Mouse (Mus musculus) urinary bladder, postnatal 4 days (tissue): ENCODE results near the gene Reln.

Experiments used
- DNase-seq, 2 experiments: peaks; one replicate each; pipeline ENCODE4 v3.0.0; 2021 to 2022; ENCODE audit warnings: low spot score in 2 of 2

Reln gene

DNA sequence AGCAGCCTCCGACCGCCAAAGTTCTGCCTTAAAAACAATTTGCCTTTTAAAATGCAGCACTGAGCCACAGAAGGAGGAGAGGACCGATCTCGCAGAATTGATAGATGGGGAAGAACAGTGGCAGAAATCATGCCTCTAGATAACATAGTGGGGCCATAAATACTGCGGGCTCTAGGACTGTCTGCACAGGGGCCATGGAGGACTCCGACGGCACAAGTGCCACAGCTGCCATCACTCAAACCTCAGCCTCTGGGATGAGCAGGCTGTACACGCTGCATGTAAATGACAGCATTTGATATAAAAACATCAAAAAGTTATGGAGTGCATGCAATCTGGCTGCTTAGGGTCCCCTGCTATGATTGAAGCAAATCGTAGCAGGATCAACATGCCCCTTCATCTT, 227.6 kb downstream of the Reln start:
- no peak for DNase-seq

DNA sequence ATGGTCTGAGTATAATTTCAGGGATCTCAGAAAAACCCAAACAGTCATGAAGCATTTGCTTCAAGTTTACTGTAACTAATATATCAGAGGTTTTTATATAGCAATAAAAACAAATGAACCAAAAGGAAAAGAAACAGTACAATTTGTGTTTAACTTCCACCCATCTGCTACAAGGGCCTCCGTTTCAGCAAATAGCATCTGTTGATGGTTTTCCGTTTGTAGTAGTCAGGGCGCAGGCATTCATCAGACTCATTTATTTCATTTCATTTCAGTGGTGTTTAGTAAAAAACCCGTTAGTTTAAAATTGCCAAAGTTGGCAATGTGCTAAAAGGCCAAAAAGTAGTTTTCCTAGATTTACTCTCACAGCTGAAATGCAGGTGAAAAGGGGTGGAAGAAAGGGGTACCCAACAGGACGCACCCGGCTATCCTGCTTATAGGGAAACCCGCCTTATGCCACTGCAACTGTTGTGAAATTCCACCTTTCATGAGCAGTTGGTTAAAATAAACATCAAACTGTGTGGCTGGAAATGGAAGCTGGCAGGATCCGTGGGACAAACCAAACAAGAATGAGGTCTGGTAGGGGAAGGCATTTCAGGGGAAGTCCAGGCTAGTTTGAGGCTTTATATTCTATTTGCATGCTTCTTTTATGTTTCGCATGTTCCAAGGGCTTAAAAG, 237.6 kb downstream of the Reln start:
- no peak for DNase-seq

DNA sequence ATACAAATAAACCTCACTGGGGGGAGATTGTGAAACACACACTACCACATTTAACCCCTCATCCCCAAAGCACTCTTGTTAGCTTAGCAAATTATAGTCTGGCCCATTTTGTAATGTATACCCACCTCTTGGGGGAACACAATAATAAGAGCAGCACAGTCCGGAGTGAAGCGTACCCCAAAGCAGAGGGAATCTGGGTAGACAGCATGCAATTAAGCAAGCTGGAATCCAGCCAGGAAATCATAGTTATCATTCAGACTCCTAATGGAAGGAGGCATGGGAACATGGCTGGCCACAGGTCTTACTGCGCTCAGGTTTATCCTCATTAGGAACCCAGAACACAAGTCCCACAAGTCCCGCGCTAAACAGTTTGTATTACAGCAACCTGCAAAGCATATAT, 249.5 kb downstream of the Reln start:
- no peak for DNase-seq

DNA sequence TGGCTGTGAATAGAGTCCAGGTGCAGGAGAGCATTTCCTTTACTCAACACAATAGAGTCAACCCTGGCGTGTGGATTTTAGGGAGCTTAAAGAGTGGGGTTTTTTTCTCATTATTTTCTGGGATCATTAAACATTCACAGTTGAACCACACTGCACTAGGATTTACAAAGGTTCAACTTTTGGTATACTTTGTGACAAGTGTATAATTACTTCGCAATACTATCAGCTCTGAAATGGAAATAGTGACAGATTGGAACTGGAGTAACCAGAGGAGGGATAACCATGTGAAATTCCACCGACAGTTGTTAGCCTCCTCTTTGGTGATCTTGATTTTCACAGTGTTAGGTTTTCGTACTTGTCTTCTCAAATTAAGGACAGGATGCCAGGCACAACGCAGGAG, 250.5 kb downstream of the Reln start:
- DNase-seq = no peak

DNA sequence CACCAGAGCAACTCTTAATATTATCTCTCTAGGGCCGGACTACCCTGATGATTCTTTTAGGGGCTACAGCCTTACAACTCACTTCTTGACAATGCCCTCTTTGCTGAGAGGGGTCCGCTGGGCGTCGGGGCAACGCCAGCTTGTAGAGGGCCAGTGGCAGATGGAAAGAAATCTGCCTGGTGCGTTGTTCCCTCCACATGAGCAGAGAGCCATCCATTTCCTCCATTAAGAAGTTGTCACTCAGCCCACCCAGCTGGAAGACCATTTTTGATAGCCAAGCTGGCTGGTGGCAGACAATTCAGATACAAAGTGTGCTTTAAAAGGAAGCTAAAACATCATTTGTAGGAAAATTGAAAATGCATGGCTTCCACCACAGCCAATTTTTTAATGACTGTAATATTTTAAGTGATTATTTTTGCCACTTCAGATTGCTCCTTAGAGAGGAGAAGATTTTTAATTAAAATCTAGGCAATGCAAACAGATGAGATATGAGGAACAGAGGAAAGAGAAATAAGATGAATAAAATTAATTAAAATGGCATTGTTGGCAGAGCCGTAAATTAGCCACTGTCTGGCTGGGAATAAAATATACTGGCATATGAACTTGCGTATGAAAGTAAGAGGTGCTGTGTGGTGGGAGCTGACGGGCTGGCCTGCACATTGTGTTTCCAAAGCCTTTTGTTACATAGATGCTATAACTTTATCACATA, 251.2 kb downstream of the Reln start:
- no peak for DNase-seq

DNA sequence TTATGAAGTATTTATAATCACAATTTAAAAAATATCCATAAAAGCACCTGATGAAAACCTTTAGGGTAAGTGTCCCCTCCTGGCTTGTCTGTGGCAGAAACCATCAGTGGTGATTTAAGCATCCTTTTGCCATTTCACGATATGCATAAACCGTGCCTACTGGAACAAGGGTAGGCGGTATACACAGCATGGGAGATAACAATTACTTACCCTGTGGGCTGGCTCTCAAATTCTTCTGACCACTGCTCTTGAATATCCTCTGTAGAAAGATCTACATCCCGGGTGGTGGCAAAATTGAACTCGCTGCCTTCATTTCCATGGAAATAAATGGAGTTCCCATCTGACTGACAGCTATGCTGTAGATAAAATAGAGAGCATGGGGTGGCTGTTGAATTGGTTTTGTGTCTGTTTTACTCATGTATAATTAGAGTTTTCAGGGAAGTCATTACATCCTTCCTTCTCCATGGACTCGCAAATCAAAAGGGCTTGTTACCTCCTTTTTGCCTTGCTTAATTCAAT, 264.0 kb downstream of the Reln start:
- DNase-seq = no peak

DNA sequence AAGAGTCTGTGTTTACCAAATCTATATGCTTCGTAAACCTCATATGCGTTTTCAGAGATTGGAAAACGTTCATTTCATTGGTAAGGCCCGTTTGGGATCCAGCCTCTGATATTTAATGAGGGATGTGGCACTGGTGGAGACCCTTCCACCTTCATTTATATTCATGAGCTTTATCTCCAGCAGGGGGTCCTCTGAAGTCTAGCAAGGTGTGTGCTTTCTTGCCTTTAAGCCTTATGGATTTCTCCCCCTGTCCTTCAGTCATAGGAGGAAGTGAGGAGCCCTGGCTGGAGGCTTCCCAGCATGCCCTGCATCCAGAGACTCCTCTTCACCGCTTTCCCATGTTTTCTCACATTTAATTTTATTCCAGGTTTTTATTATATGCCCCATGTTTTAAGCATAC, 269.5 kb downstream of the Reln start:
- no peak for DNase-seq

DNA sequence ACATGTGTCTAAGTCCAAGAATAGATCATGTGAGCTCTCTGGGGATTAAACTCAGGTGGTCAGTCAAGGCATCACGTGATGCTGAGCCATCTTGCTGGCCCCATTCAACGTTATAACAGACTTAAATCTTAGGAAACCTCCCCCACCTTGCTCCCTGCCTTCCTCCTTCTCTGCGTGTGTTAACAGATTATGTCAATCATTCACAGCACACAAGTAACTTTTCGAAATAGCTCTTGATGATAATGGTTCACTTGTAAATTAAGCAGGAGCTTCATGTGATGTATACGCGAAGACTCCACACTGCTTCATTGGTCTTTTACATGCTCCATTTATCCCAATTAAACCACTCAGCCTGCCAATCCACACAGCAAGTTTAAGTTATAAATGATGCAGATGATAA, 271.9 kb downstream of the Reln start:
- DNase-seq = no peak

DNA sequence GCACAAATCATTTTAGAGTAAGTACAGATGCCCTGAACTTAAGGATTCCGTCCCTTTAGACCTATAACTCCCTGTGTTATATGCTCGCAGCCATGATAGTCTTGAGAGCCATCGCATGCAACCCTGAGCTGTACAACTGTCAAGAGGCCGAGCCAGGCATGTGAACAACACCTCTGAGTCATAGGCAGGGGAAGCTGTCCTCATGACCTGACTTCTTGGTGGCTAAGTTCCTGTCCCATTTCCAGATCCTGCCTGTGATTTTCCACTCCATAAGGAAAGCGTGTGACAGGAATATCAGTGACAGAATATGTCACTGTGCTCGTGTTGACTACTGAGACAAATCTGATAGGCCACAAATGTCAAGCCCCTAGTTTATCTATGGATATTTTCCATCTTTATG, 285.3 kb downstream of the Reln start:
- DNase-seq = no peak

DNA sequence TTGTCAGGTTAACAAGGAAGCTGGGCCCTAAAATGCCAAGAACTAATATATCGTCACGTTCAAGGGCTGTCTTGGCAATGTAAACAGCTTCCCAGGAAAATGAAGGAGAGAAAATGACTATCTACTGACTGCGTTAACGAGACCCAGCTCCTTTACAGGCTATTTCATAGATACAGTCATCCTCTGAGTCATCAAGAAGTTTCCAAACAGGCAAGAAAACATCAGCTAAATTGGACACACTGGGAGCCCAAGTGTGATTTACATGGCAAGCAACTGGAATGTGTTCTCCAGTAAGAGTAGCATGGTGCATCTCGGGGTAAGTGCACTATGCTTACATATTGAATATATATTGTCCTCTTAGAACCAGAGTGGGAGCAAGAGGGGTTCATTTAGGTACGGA, 302.7 kb downstream of the Reln start:
- no peak for DNase-seq

DNA sequence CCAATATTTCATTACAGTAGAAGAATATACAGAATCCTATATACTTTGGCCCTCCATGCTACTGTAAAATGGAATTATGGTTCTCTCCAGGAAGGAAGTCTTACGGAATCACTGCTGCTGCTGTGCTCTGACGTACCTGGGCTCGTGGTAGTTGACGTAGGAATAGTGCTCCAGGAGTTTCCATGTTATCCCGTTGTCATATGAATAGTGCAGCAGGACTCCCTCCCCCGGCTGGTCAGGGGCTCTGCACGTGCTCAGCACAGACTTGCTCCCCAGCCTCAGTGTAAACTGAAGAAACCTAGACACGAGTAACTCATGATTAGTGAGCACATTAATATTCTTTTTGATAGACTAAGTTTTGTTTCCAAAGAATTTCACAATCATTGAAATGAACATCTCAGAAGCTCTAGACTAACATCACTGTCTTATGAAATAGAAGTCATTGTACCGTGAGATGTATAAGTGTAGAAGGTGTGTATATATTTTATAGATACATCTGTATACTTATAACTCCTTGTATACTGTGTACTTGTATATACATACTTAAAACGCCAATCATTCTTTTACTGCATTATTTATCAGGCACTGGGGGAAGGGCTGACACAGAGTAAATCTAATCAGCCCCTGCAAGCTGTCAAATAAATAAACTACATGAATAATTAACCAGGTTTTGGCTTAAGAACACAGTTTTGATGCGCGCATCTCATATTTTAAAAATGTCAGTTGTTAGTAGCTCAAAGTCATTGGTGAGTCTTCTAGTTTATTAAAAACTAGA, 304.9 kb downstream of the Reln start:
- no peak for DNase-seq

DNA sequence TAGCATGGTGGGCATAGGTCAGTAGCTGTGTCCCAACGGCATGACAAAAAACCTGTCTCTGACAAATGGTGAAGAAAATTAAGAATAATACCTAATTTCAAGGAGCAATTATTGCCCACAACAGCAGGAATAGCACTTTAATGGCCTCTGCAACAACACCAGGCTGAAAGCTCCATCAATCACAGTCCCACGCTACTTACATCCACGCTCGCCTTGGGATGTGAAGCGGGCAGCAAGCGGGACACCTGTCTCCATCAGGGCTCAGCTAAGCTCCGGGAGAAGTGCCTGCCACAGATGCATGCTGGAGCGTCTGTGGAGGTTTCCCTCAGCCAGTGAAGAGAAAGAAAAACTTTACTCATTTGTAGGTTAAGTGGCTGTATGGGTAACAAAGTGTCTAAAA, 309.3 kb downstream of the Reln start:
- DNase-seq = no peak

DNA sequence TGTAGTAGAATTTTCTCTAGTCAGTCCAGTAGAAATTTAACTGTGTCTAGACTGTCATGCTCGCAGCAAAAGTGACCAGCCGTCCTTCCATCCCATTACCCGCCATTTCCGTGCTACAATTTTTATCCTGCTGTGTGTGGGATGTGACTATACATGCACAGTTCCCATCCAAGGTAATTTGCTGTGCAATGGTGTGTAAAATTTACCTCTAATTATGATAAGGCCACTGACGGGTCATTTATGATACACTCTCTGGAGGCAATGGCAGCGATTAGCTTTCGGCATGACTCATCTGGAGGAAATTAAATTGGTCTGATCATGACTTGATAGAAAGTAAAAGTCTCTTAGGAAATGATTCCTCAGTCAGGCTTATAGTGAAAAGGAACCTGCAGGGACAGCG, 311.5 kb downstream of the Reln start:
- no peak for DNase-seq

DNA sequence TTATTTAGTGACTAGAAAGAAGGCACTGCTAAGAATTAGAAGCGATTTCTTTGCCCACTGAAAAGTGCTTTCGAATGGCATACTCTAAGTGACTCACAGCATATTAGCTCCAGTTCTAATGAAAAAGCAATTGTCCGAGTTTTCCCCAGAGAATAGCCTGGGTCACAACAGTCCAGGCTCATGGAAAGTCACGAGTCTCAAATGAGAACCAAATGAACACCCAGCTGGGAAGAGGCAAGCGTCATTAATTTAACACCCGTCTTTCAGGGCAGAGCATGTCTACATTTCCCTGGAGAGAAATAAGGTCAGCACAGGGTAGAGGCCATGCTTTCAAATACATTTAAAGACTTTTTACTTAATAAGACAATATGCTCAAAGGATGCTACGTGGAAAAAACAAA, 312.8 kb downstream of the Reln start:
- no peak for DNase-seq

DNA sequence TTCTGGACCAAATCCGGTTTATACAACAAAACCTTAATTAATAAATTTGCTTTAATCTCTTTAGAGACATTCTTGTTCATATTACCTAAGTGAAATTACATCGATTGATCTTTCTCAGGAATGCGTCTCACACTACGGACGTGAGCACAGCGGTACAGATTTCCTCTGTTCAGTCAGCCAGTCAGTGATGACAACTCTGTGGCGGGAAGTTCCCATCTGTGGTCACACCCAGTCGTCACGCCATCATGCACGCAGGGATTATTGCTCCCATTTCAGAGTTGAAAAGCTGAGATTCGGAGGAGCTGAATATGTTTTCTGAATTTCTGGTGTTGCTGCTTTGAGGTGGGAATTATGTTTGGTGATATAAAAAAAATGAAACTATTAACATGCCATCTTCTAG, 316.1 kb downstream of the Reln start:
- no peak for DNase-seq

DNA sequence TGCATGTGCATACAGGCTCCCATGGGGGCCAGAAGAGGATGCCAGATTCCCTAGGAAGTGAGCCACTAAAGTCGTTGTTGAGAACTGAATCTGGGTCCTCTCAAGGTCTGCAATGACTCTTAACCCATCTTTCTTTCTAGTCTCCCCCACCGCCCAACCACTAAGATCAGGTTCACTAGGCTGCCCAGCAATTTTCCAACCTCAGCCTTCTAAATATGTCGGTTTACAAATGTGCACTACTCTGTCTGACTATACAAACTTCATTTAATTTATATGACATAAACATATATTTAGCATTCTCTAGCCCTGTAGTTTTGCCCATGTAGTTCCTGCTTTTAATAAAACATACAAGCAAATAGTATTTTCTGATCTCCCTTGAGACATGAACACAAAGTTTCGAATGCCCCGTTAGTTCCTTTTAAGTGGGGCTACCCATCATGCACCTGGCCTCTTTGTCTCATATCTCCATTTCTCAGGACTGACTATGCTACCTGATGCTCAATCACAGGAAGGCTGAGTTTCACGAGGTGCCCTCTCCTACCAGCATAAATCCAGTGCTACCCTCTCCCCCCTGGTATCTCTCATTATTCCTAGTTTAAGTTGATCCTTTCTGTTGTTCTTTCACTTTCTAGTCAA, 317.1 kb downstream of the Reln start:
- no peak for DNase-seq

DNA sequence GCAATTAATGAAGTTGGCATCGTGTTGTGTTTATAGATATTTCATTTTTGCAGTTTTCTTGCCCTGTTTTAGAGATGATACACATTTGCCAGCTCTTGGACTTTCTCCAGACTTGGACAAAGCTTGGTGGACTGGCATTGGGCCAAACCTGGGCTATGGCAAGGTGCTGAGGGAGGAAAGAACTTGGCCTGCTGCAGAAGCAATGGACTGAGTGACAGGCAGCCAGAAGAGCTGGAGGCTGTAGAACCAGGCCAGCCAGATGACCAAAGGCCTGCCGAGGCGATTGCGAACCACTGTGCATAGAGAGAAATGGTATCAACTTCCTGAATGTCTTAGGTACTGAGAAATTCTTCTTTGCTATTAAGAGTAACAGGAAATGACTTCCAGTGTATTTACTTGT, 318.8 kb downstream of the Reln start:
- no peak for DNase-seq

DNA sequence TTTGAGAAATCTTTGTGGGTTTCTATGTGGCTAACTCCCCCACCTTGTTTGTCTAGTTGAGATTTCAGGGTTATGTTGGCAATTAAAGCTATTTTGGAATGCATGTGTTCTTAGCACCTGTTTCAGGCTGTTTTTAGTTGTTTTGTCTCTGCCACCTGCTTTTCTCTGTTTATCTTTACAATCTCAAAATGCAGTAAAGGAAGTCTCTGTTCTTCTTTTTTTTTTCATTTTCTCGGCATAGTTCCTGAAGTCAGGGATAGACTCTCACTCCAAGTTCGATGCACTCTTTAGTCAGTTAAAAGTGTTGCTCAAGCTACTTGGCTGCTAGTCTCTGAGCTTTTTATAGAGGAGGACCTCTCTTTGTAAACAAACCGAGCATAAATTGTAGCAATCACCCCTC, 320.4 kb downstream of the Reln start:
- no peak for DNase-seq

DNA sequence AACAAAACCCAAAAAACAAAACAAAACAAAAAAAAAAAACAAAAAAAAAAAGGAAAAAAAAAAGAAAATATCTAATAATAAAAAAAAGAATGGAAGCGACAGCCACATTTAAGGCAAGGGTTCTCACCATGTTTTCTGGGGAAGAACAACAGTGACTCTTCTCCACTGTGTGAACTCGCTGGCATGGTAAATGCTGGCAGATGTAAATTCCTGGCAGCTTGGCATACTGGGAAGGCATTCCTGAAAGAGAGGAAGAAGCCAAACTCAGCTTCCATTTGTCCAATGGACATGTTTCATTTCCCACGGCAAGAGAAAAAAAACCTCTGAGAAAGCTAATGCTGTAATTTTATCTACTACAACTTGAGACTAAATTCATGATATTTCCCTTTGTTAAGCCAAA, 326.6 kb downstream of the Reln start:
- no peak for DNase-seq

DNA sequence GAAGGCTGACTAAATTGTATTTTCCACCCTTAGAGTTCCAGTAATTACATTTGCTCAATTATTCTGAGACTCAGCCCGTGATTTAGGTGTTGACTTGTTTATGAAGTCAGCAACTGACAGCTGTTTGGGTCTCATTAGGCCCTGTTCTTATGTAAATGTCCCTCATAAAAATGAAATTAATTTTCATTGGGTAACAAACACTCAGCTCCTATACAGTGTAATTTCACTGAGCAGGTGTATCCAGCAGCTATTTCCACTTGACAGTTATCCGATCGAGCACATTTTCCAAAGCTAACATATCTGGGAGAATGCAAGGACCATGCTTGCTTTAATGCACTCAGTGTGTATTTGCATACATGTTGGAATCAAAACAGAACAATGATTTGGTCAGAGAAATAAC, 330.0 kb downstream of the Reln start:
- DNase-seq = no peak

DNA sequence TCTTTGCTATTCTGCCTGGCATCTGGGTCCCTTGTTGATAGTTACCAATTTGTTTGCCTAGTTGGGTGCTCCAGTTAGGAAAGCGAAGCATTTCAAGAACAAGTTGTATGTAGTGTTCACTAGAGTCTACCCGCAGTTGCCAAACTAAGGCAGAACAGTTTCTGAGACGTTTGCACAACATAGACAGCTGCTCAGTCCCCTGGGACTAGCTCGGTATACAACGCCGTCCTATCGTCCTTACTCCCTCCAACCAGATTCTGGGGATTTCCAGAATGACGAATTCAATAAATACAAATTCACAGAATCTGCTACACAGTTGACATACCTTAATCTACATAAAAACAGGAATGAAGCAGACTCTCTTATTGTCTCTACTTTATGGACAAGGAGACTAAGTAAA, 335.4 kb downstream of the Reln start:
- DNase-seq = no peak

DNA sequence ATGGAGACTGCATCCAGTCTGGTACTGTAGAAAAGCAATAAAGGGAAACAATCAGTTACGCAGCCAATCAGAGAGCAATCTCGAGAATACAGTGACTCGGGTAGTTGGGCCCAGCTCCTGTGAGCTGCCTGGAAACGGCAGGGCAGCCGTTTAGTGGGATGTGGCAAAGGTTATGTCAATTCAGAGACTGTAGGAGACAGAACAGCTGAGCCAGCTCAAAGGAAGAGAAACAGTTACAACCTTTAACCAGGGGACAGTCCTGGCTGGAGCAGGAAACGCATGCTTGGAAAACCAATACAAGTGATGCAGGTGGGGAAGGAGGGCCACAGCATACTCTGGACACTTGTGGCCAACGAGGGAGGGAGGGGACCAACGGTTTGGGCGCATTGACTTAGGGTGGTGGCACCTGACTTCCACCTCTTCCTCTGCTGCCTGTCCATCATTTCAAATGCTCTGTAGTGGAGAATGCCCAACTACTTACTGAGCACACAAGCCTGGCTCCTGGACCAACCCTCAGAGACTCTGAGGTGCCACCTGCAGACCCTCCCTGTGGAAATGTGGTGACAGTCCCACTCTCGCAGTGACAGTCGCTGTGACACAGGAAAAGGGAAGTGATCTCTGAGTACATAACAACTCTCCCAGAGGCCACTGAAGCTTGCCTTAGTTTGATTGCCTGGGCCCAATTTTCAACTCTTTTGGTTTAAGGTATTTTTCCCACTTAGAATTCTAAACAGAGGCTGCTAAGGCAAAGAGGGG, 337.0 kb downstream of the Reln start:
- DNase-seq = no peak
